Mouse (Mus musculus) forebrain, embryonic 13.5 days (tissue): Measurements from ENCODE around the gene Hdac9. TPM values are rescaled to one million over a fixed set of nuclear protein-coding genes. Genes with fewer than 3 reads are reported as not detected.

Source experiments
- ATAC-seq: fragments of 200-750 bp; cut with Nextera tagmentation; 2 replicates; pipeline ENCODE4 v1.8.0; 2017
- H3K27ac ChIP-seq: fragments of 300-500 bp; sonication (generic); 2 replicates; pipeline ENCODE4 v1.5.1; 2015; ENCODE audit warnings: inconsistent platforms, mild to moderate bottlenecking, moderate library complexity
- H3K27me3 ChIP-seq: fragments of 300-500 bp; sonication (generic); 2 replicates; pipeline ENCODE4 v1.6.1; 2015; ENCODE audit warnings: mild to moderate bottlenecking, inconsistent platforms
- H3K36me3 ChIP-seq: fragments of 300-500 bp; sonication (generic); 2 replicates; pipeline ENCODE4 v1.6.1; 2015; ENCODE audit warnings: mild to moderate bottlenecking, inconsistent platforms; ENCODE audit not compliant: poor library complexity, severe bottlenecking
- H3K4me1 ChIP-seq: fragments of 300-500 bp; sonication (generic); 2 replicates; pipeline ENCODE4 v1.6.1; 2015; ENCODE audit warnings: inconsistent platforms
- H3K4me2 ChIP-seq: fragments of 300-500 bp; sonication (generic); 2 replicates; pipeline ENCODE4 v1.6.1; 2015; ENCODE audit warnings: inconsistent platforms, mild to moderate bottlenecking, moderate library complexity
- H3K4me3 ChIP-seq: fragments of 300-500 bp; sonication (generic); 2 replicates; pipeline ENCODE4 v1.5.1; 2015; ENCODE audit warnings: mild to moderate bottlenecking, inconsistent platforms
- H3K9ac ChIP-seq: fragments of 300-500 bp; sonication (generic); 2 replicates; pipeline ENCODE4 v1.6.1; 2015; ENCODE audit warnings: mild to moderate bottlenecking, inconsistent platforms
- H3K9me3 ChIP-seq: fragments of 300-500 bp; sonication (generic); replicated peaks from 2 replicates; pipeline ENCODE4 v1.6.1; 2016; ENCODE audit warnings: inconsistent platforms
- WGBS: fragments of 180-500 bp; shearing (Covaris S2); methylation state at CpG from one replicate; pipeline ENCODE4 v1.1.7; 2015; 5-methylcytosine and 5-hydroxymethylcytosine counted together
- polyA plus RNA-seq: library from polyadenylated mRNA; unstranded; fragments of >200 nt; fragmentation: Nextera tagmentation; extraction: Ambion mirVana; gene quantifications from 2 replicates; pipeline ENCODE4 v1.2.1, GENCODE M21; 2015

Gene Hdac9
- polyA plus RNA-seq, 1 experiment from 2014 or later = 10.5 TPM

DNA sequence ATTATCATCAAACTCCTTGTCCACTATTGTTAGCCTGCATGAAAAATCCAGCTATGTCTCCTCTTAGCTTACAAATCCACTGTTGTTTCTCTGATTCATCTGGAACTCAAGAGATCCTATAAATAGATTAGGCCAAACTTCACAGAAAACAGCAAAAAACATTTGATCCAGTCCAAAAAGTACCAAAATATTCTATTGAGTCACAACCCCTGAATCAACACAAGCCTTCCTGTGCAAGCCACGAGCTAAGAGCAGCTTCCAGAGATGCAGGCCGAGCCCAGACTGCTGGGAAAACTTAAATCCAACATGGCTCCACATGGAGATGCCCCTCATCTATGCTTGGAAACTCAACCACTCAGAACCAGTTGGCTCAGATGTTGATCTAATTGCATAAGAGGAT, 113.2 kb downstream of the Hdac9 start:
- Histone ChIP-seq H3K27me3 (no peaks in the 10 kb centered on the region), H3K36me3 (no peaks in the 10 kb centered on the region), H3K4me2 (no peak overlapping the region), H3K4me1 (no peaks in the 10 kb centered on the region), H3K9me3 (no peaks in the 10 kb centered on the region), H3K4me3 (no peak overlapping the region), H3K27ac (no peak overlapping the region), H3K9ac (no peak overlapping the region)
- ATAC-seq = no peak
- WGBS = 75% methylated on average over 2 of the region's 2 CpGs

DNA sequence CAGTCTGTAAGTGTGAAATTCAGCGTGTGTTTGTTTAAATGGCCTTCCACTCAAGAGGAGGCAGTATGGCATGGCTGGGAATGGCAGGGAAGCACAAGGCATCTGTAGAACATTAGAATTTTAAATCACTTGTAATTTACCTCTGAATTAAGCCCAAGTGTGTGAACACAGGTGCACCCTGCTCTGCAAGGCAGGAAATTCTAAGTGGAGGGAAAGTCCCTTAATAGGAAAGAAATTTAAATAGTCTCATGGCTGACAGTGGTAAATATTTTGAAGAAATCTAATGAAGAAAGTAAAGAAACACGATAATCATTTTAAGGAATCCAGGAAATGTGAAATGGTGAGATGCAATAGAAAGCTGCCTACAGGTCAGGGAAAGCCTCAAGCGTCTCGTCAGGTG, 114.6 kb downstream of the Hdac9 start:
- Histone ChIP-seq H3K9me3 (no peaks in the 10 kb centered on the region), H3K27me3 (no peaks in the 10 kb centered on the region), H3K4me3 (no peak overlapping the region), H3K27ac (no peak overlapping the region), H3K9ac (no peak overlapping the region), H3K4me1 (no peaks in the 10 kb centered on the region), H3K36me3 (no peaks in the 10 kb centered on the region), H3K4me2 (no peak overlapping the region)
- 78% methylated on average over 4 of the region's 4 CpGs for WGBS
- no peak for ATAC-seq

- Histone ChIP-seq H3K27ac (no peak overlapping the region), H3K4me3 (no peak overlapping the region), H3K4me1 (no peaks in the 10 kb centered on the region), H3K9me3 (no peaks in the 10 kb centered on the region), H3K36me3 (no peaks in the 10 kb centered on the region), H3K27me3 (no peaks in the 10 kb centered on the region), H3K9ac (no peak overlapping the region), H3K4me2 (no peak overlapping the region)
- no peak for ATAC-seq
Measured at GRCm38 (mm10) chr12:34801752-34802151, 115.1 kb downstream of the Hdac9 start.

- Histone ChIP-seq H3K27me3 (no peaks in the 10 kb centered on the region), H3K4me1 (0 out of 2 replicates have a peak, but pooled peaks cover under 1% of the 10 kb centered on the region), H3K27ac (0 out of 2 replicates have a peak overlapping the region, but pooled peaks have one; percentile 10), H3K9me3 (no peaks in the 10 kb centered on the region), H3K4me2 (no peak overlapping the region), H3K36me3 (no peaks in the 10 kb centered on the region), H3K9ac (no peak overlapping the region), H3K4me3 (no peak overlapping the region)
- 61% methylated on average over 2 of the region's 2 CpGs for WGBS
- no peak for ATAC-seq
Measured at GRCm38 (mm10) chr12:34797389-34797788, 119.5 kb downstream of the Hdac9 start.

DNA sequence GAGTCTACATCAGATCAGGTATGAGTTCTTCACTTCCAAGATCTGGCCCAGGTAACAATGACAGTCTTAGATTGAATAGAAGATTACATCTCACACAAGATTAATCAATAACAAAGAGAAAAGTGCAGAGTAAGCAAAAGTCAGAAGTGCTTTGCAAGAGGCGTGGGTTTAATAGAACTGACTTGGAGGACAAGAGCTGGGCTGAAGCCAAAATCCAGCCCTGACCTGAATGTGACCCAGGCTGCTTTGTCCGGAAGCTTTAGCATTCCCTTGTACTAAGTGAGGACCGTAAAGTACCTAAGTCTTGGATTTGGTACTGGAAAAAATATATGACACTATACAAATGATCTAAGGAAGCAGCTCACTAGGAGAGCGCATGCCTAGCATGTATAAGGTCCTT, 121.4 kb downstream of the Hdac9 start:
- ATAC-seq = no peak
- WGBS = 66% methylated on average over 4 of the region's 4 CpGs
- H3K4me2 ChIP-seq = no peak overlapping the region

DNA sequence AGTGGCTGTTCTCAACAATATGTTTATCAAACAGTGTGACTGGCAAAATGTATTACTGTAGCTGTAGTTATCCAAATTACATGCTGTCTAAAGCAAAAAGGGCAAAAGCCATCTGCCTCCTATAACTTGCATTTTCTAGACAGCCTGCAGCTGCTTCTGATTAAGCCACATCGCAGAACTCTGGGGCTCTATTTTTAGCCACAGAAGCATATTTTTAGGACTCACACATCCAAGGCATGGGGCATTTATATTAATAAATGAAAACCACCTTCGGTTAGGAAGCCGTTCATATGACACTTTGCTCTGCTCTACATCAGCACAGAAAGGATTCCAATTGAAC, 124.8 kb downstream of the Hdac9 start:
- Histone ChIP-seq H3K4me3 (no peak overlapping the region), H3K36me3 (no peaks in the 10 kb centered on the region), H3K4me1 (peaks cover 14% of the 10 kb centered on the region; the same call in 1 of the 2 replicates), H3K9me3 (no peaks in the 10 kb centered on the region), H3K4me2 (no peak overlapping the region), H3K9ac (no peak overlapping the region), H3K27ac (no peak overlapping the region), H3K27me3 (no peaks in the 10 kb centered on the region)
- ATAC-seq = peak; percentile 39; the same call in 1 of the 2 replicates
- 78% methylated on average over 3 of the region's 3 CpGs for WGBS

More for the DNA sequence above, 121.4 kb downstream of the Hdac9 start:
- Histone ChIP-seq H3K9me3 (no peaks in the 10 kb centered on the region), H3K27me3 (no peaks in the 10 kb centered on the region), H3K36me3 (no peaks in the 10 kb centered on the region), H3K4me1 (peaks cover 14% of the 10 kb centered on the region; the same call in 1 of the 2 replicates), H3K27ac (no peak overlapping the region), H3K9ac (no peak overlapping the region), H3K4me3 (no peak overlapping the region)

DNA sequence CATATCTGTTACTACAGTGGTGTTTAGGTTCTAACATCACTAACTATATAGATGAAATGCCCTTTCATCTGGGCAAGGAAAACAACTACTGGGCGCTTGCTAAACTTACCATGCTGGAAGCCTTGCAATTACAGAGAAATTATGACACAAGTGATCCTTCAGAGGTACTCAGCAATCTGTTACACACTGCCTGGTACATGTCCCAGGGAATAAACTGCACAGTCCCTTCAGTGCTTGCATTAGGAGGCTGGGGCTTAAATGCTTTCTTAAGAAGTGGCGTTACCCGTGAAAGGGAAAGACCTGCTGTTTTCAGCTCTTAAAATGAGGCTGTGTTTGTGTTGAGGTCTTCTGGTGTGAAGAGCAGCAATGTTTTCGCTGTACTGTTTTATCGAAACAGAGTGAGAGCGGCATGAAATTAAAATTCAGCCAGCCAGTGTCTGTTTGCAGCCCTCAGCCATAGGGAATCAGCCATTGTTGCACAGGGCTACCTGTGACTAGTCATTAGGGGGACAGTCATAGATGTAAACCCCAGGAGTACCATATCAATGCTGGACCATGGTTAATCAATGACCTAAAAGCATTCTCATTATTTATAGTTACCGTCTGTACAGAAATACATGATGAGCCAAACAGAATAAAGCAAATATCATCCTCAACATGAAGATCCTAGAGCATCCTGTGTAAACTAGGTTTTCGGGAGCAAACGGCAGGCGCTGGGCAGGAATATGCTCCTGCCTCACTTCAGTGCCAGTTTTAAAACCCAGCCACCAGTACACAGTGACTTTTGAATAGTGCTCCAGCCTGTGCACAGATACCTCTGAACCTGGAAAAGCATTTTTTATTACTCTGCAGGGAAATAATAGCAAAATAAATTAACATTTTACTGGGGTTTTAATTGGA, 125.4 kb downstream of the Hdac9 start:
- H3K36me3 ChIP-seq = no peaks in the 10 kb centered on the region
- no peaks in the 10 kb centered on the region for H3K27me3 ChIP-seq
- H3K4me1 ChIP-seq = peaks cover 14% of the 10 kb centered on the region; the same call in 1 of the 2 replicates
- ATAC-seq = peak; percentile 25; the same call in 1 of the 2 replicates
- no peak overlapping the region for H3K4me2 ChIP-seq
- no peaks in the 10 kb centered on the region for H3K9me3 ChIP-seq
- no peak overlapping the region for H3K9ac ChIP-seq
- WGBS = 79% methylated on average over 10 of the region's 10 CpGs
- H3K4me3 ChIP-seq = no peak overlapping the region
- H3K27ac ChIP-seq = no peak overlapping the region

GRCm38 (mm10) chr12:34789031-34789982, 127.6 kb downstream of the Hdac9 start:
- Histone ChIP-seq H3K4me1 (peaks cover 14% of the 10 kb centered on the region; the same call in 1 of the 2 replicates), H3K9me3 (no peaks in the 10 kb centered on the region), H3K9ac (no peak overlapping the region), H3K27ac (no peak overlapping the region), H3K36me3 (no peaks in the 10 kb centered on the region), H3K4me3 (no peak overlapping the region), H3K27me3 (no peaks in the 10 kb centered on the region), H3K4me2 (no peak overlapping the region)
- 90% methylated on average over 10 of the region's 10 CpGs for WGBS
- no peak for ATAC-seq

GRCm38 (mm10) chr12:34787380-34787779, 129.5 kb downstream of the Hdac9 start:
- H3K4me3 ChIP-seq = no peak overlapping the region
- ATAC-seq = no peak
- H3K4me1 ChIP-seq = peaks cover 14% of the 10 kb centered on the region; the same call in 1 of the 2 replicates
- H3K27ac ChIP-seq = no peak overlapping the region
- H3K27me3 ChIP-seq = no peaks in the 10 kb centered on the region
- no peak overlapping the region for H3K4me2 ChIP-seq
- H3K36me3 ChIP-seq = no peaks in the 10 kb centered on the region
- no peak overlapping the region for H3K9ac ChIP-seq
- no peaks in the 10 kb centered on the region for H3K9me3 ChIP-seq

DNA sequence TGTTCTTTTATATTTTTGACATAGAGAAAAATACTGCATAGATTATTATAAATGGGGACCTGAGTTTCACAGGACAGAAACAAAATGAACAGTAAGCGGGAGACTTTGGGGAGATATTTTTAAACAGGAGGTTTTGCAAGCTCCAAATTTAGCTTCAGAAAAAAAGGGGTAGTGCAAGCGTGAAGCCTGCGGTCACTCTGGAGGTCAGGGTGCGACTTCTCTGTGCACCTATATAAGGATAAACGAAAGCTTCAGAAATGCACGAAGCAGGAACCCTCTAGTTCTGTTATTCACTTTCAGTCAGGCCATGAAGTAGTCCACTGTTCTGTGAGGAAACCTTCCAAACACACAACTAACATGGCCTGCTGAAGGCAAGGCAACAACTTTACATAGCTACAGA, 133.3 kb downstream of the Hdac9 start:
- no peak overlapping the region for H3K4me3 ChIP-seq

DNA sequence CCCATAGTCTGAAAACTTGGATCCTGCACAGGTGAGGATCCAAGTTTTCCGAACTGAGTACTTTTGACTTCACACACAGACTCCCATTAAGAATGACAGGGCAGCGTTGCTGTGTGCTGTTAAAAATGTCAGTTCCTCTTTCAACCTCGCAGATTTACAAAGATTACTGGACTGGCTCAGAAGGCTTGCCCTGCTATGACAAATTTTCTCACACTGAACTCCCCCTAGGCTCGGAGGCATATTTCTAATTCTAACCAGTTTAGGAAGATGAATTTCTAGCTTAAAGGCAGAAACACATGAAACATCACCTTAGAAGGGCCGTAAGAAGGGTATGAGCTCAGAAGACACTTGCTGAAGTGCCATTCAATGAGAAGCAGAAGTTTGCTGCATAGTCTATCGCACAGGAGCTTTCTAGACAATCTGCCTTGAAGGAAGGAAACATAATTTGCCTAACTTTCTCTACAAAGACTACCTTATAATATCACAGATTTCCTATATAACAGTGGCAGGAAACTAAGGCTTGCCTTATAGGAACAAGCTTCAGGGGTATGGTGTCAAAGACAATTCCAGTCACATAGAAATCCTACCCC, 137.4 kb downstream of the Hdac9 start:
- no peaks in the 10 kb centered on the region for H3K4me1 ChIP-seq
- H3K36me3 ChIP-seq = no peaks in the 10 kb centered on the region
- ATAC-seq = no peak
- 84% methylated on average over 6 of the region's 6 CpGs for WGBS
- H3K9me3 ChIP-seq = no peaks in the 10 kb centered on the region
- H3K27ac ChIP-seq = no peak overlapping the region
- no peaks in the 10 kb centered on the region for H3K27me3 ChIP-seq
- H3K9ac ChIP-seq = no peak overlapping the region
- no peak overlapping the region for H3K4me2 ChIP-seq
- no peak overlapping the region for H3K4me3 ChIP-seq

More for the DNA sequence above, 133.3 kb downstream of the Hdac9 start:
- Histone ChIP-seq H3K4me2 (no peak overlapping the region), H3K27ac (no peak overlapping the region), H3K36me3 (no peaks in the 10 kb centered on the region), H3K9ac (no peak overlapping the region), H3K9me3 (no peaks in the 10 kb centered on the region), H3K4me1 (no peaks in the 10 kb centered on the region), H3K27me3 (no peaks in the 10 kb centered on the region)
- WGBS = 91% methylated on average over 6 of the region's 6 CpGs
- no peak for ATAC-seq

DNA sequence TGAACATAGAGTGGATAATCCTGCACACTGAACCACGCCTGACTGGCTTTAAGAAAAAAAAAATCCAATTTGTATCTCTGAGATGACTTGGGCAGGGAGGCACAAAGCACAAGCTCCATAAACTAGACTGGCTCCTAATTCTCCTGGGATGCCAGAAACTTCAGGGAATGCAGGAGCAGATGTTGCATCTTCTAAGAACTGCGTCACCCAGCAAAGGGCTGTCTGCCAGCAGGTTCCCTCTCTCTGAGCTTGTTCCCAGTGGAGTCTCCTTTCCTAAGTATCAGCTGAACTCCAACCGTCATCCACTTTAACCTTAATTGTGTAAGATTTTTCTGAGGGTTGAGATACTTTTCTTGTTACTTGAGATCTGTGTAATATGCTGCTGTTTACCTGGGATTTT, 140.7 kb downstream of the Hdac9 start:
- Histone ChIP-seq H3K4me2 (no peak overlapping the region), H3K9me3 (no peaks in the 10 kb centered on the region), H3K36me3 (no peaks in the 10 kb centered on the region), H3K27ac (no peak overlapping the region), H3K4me3 (no peak overlapping the region), H3K9ac (no peak overlapping the region), H3K4me1 (no peaks in the 10 kb centered on the region), H3K27me3 (no peaks in the 10 kb centered on the region)
- ATAC-seq = no peak
- 47% methylated on average over 3 of the region's 3 CpGs for WGBS
